Mouse (Mus musculus) bone marrow, adult 2 months (tissue): ENCODE measurements around the gene Gpc6.

Source experiments
- CTCF ChIP-seq: fragments of 200-500 bp; IDR thresholded peaks from 2 replicates; pipeline ENCODE4 v1.5.1; 2011; ENCODE audit warnings: low read length, control low read depth; ENCODE audit not compliant: control insufficient read depth, insufficient read depth
- POLR2A ChIP-seq: fragments of 200-500 bp; IDR thresholded peaks from 2 replicates; pipeline ENCODE4 v1.6.1; 2011; ENCODE audit warnings: low read depth, mild to moderate bottlenecking, control low read depth, low read length, borderline replicate concordance; ENCODE audit not compliant: control insufficient read depth

- TF ChIP-seq CTCF, result no peak
- no peak for TF ChIP-seq POLR2A
Measured at GRCm38 (mm10) chr14:117293746-117294145, 368.6 kb downstream of the Gpc6 start.
